Mouse (Mus musculus) MEL (cell line): ENCODE measurements around the gene Zdhhc12. TPM values are rescaled to one million over a fixed set of nuclear protein-coding genes. Genes with fewer than 3 reads are reported as not detected.

Experiments used
- DNase-seq: peaks from one replicate; pipeline ENCODE4 v3.0.0; 2011; ENCODE audit warnings: low read depth, low spot score
- H3K27ac ChIP-seq: 2 replicates; pipeline ENCODE4 v1.5.1; 2012; ENCODE audit warnings: low read depth, mild to moderate bottlenecking, control low read depth, low read length, moderate library complexity; ENCODE audit not compliant: control insufficient read depth
- H3K27me3 ChIP-seq, 2 experiments: fragments of 150-350 bp in 1 of 2; sonication (generic) in 1 of 2; 2 replicates each; pipeline ENCODE4 v1.6.1; 2012; ENCODE audit warnings: low read length in 2 of 2, mild to moderate bottlenecking in 2 of 2, improper control_type of control experiment in 1 of 2, moderate library complexity in 1 of 2; ENCODE audit not compliant: insufficient read depth in 2 of 2, control insufficient read depth in 1 of 2
- H3K36me3 ChIP-seq, 2 experiments: 2 replicates each; pipeline ENCODE4 v1.6.1; 2012 to 2014; ENCODE audit warnings: low read length in 2 of 2, improper control_type of control experiment in 1 of 2, inconsistent platforms in 1 of 2, mild to moderate bottlenecking in 1 of 2; ENCODE audit not compliant: insufficient read depth in 2 of 2, control insufficient read depth in 1 of 2
- H3K4me1 ChIP-seq, 2 experiments: fragments of 150-350 bp in 1 of 2; sonication (generic) in 1 of 2; 2 replicates each; pipeline ENCODE4 v1.6.1; 2012; ENCODE audit warnings: low read length in 2 of 2, improper control_type of control experiment in 1 of 2, mild to moderate bottlenecking in 1 of 2; ENCODE audit not compliant: insufficient read depth in 2 of 2, control insufficient read depth in 1 of 2
- H3K4me3 ChIP-seq, 2 experiments: fragments of 150-350 bp in 1 of 2; sonication (generic) in 1 of 2; 2 replicates each; pipeline ENCODE4 v1.5.1; 2012; ENCODE audit warnings: low read depth in 2 of 2, low read length in 2 of 2, mild to moderate bottlenecking in 2 of 2, moderate library complexity in 2 of 2, control low read depth in 1 of 2, improper control_type of control experiment in 1 of 2; ENCODE audit not compliant: control insufficient read depth in 1 of 2, insufficient read depth in 1 of 2
- H3K79me2 ChIP-seq: 2 replicates; pipeline ENCODE4 v1.6.1; 2012; ENCODE audit warnings: mild to moderate bottlenecking, low read length, moderate library complexity; ENCODE audit not compliant: control insufficient read depth, poor library complexity, insufficient read depth
- H3K9ac ChIP-seq: 2 replicates; pipeline ENCODE4 v1.6.1; 2012; ENCODE audit warnings: low read depth, mild to moderate bottlenecking, control low read depth, low read length, moderate library complexity; ENCODE audit not compliant: control insufficient read depth, poor library complexity, severe bottlenecking
- H3K9me3 ChIP-seq: fragments of 150-350 bp; sonication (generic); replicated peaks from 2 replicates; pipeline ENCODE4 v1.6.1; 2012; ENCODE audit warnings: mild to moderate bottlenecking, low read length, improper control_type of control experiment, moderate library complexity; ENCODE audit not compliant: insufficient read depth
- BHLHE40 ChIP-seq: IDR thresholded peaks from 2 replicates; pipeline ENCODE4 v1.6.1; 2012; ENCODE audit warnings: low read depth, mild to moderate bottlenecking, inconsistent platforms, low read length, improper control_type of control experiment, borderline replicate concordance
- CHD1 ChIP-seq: IDR thresholded peaks from 2 replicates; pipeline ENCODE4 v1.6.1; 2012; ENCODE audit warnings: low read depth, mild to moderate bottlenecking, inconsistent platforms, low read length, improper control_type of control experiment
- E2F4 ChIP-seq: IDR thresholded peaks from 2 replicates; pipeline ENCODE4 v1.6.1; 2011; ENCODE audit warnings: low read depth, low read length, improper control_type of control experiment, borderline replicate concordance
- EP300 ChIP-seq, 2 experiments: IDR thresholded peaks; 2 replicates each; pipeline ENCODE4 v1.6.1; 2011; ENCODE audit warnings: improper control_type of control experiment in 2 of 2, low read length in 2 of 2, low read depth in 1 of 2, mild to moderate bottlenecking in 1 of 2
- GABPA ChIP-seq: IDR thresholded peaks from 2 replicates; pipeline ENCODE4 v1.6.1; 2012; ENCODE audit warnings: low read depth, mild to moderate bottlenecking, inconsistent platforms, low read length, improper control_type of control experiment, moderate library complexity
- JUND ChIP-seq: IDR thresholded peaks from 2 replicates; pipeline ENCODE4 v1.6.1; 2011; ENCODE audit warnings: low read depth, mild to moderate bottlenecking, improper control_type of control experiment, low read length
- KAT2A ChIP-seq: conservative IDR thresholded peaks from 2 replicates; pipeline ENCODE4 v1.6.1; 2012; ENCODE audit warnings: low read depth, low read length, improper control_type of control experiment, inconsistent platforms
- MAFK ChIP-seq: IDR thresholded peaks from 2 replicates; pipeline ENCODE4 v1.6.1; 2011; ENCODE audit warnings: low read depth, mild to moderate bottlenecking, low read length, improper control_type of control experiment, borderline replicate concordance
- MAX ChIP-seq: IDR thresholded peaks from 2 replicates; pipeline ENCODE4 v1.6.1; 2011; ENCODE audit warnings: low read length, improper control_type of control experiment
- MAZ ChIP-seq: IDR thresholded peaks from 2 replicates; pipeline ENCODE4 v1.6.1; 2012; ENCODE audit warnings: low read depth, mild to moderate bottlenecking, inconsistent platforms, low read length, improper control_type of control experiment
- MEF2A ChIP-seq: IDR thresholded peaks from 2 replicates; pipeline ENCODE4 v1.6.1; 2014; ENCODE audit warnings: low read depth, mild to moderate bottlenecking, inconsistent platforms, low read length, improper control_type of control experiment; ENCODE audit not compliant: poor library complexity, insufficient replicate concordance, severe bottlenecking; ENCODE audit errors: extremely low read depth
- MXI1 ChIP-seq: IDR thresholded peaks from 2 replicates; pipeline ENCODE4 v1.6.1; 2011; ENCODE audit warnings: mild to moderate bottlenecking, low read depth, low read length, improper control_type of control experiment
- MYB ChIP-seq: IDR thresholded peaks from 2 replicates; pipeline ENCODE4 v1.6.1; 2011; ENCODE audit warnings: mild to moderate bottlenecking, low read depth, low read length, improper control_type of control experiment
- MYC ChIP-seq: IDR thresholded peaks from 2 replicates; pipeline ENCODE4 v1.6.1; 2011; ENCODE audit warnings: low read depth, mild to moderate bottlenecking, low read length, improper control_type of control experiment, moderate library complexity
- NRF1 ChIP-seq: IDR thresholded peaks from 2 replicates; pipeline ENCODE4 v1.6.1; 2014; ENCODE audit warnings: low read depth, mild to moderate bottlenecking, inconsistent platforms, low read length, improper control_type of control experiment, moderate library complexity; ENCODE audit not compliant: poor library complexity, insufficient read depth, severe bottlenecking
- POLR2A ChIP-seq, 2 experiments: IDR thresholded peaks; 2 replicates each; pipeline ENCODE4 v1.6.1; 2011 to 2012; ENCODE audit warnings: low read length in 2 of 2, mild to moderate bottlenecking in 2 of 2, control low read depth in 1 of 2, improper control_type of control experiment in 1 of 2, low read depth in 1 of 2, moderate library complexity in 1 of 2; ENCODE audit not compliant: control insufficient read depth in 1 of 2, insufficient read depth in 1 of 2, poor library complexity in 1 of 2
- RCOR1 ChIP-seq: IDR thresholded peaks from 2 replicates; pipeline ENCODE4 v1.6.1; 2012; ENCODE audit warnings: low read depth, mild to moderate bottlenecking, inconsistent platforms, low read length, improper control_type of control experiment
- SMC3 ChIP-seq: IDR thresholded peaks from 2 replicates; pipeline ENCODE4 v1.6.1; 2011; ENCODE audit warnings: low read depth, low read length, improper control_type of control experiment
- TBP ChIP-seq: IDR thresholded peaks from 2 replicates; pipeline ENCODE4 v1.8.0; 2011; ENCODE audit warnings: low read depth, low read length, improper control_type of control experiment
- ZC3H11A ChIP-seq: IDR thresholded peaks from 2 replicates; pipeline ENCODE4 v1.6.1; 2012; ENCODE audit warnings: low read depth, mild to moderate bottlenecking, inconsistent platforms, low read length, improper control_type of control experiment
- ZKSCAN1 ChIP-seq: IDR thresholded peaks from 2 replicates; pipeline ENCODE4 v1.6.1; 2012; ENCODE audit warnings: low read depth, mild to moderate bottlenecking, inconsistent platforms, low read length, improper control_type of control experiment, moderate library complexity
- ZNF384 ChIP-seq: IDR thresholded peaks from 2 replicates; pipeline ENCODE4 v1.6.1; 2012; ENCODE audit warnings: low read depth, mild to moderate bottlenecking, inconsistent platforms, low read length, improper control_type of control experiment
- polyA plus RNA-seq, 2 experiments: library from polyadenylated mRNA; stranded (reverse) in 1 of 2; unstranded in 1 of 2; fragments of >175 nt in 1 of 2; fragments of >200 nt in 1 of 2; gene quantifications; 2 replicates each; pipeline versions ENCODE4 v1.2.1 to v1.2.4; 2012; ENCODE audit warnings: low replicate concordance in 2 of 2, low read depth in 1 of 2; ENCODE audit not compliant: insufficient read length in 2 of 2, insufficient read depth in 1 of 2, missing spikeins in 1 of 2
- total RNA-seq: library from RNA; depleted of rRNA; stranded (reverse); fragments of 300-350 nt; gene quantifications from 2 replicates; pipeline ENCODE4 v1.2.3, GENCODE M21; 2012

Gene Zdhhc12
- total and polyA plus RNA-seq, 3 experiments: 25.1 to 42.1 TPM; not detected in 1

DNA sequence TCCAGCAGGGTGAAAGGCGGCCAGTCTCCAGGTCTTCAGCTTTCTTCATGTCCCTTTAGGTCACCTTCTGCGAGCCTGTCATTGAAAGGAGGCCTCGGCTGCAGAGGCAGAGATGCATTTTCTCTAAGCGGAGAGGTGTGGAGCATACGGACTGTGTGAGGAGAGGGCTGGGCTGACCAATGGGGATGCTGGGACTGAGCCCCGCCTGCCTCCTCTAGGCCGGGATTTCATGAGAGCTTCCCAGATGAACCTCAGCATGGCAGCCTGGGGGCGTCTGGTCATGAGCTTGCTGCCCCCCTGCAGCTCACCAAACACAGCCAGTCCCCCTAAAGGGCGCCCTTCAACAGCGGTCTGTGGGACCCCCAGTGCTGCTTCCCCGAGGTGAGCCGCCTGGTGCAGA lies 8.8 kb downstream of the Zdhhc12 start:
- H3K27me3 ChIP-seq: no peaks in the 10 kb centered on the region
- no peak overlapping the region for H3K4me3 ChIP-seq
- H3K27ac ChIP-seq: no peak overlapping the region
- no peaks in the 10 kb centered on the region for H3K36me3 ChIP-seq
- no peaks in the 10 kb centered on the region for H3K9me3 ChIP-seq
- no peak for DNase-seq
- H3K4me1 ChIP-seq: no peaks in the 10 kb centered on the region
- no peaks in the 10 kb centered on the region for H3K79me2 ChIP-seq
- no peak overlapping the region for H3K9ac ChIP-seq
- no peak for TF ChIP-seq SMC3
- no peak for TF ChIP-seq MEF2A
- TF ChIP-seq CHD1: no peak
- TF ChIP-seq EP300 (IDR thresholded peaks at IDR 0.05; ENCODE audit: low read depth in 1 of 2, low read length in 2 of 2): no peak

GRCm38 (mm10) chr2:30084113-30084512 lies 9.3 kb downstream of the Zdhhc12 start:
- Histone ChIP-seq H3K36me3 (no peaks in the 10 kb centered on the region), H3K27ac (no peak overlapping the region), H3K4me1 (no peaks in the 10 kb centered on the region), H3K4me3 (no peak overlapping the region), H3K9ac (no peak overlapping the region), H3K27me3 (no peaks in the 10 kb centered on the region), H3K79me2 (no peaks in the 10 kb centered on the region), H3K9me3 (no peaks in the 10 kb centered on the region)
- no peak for DNase-seq
- TF ChIP-seq NRF1: no peak
- no peak for TF ChIP-seq EP300 (IDR thresholded peaks at IDR 0.05; ENCODE audit: low read depth in 1 of 2, low read length in 2 of 2)
- no peak for TF ChIP-seq BHLHE40
- TF ChIP-seq MXI1: no peak
- no peak for TF ChIP-seq RCOR1
- TF ChIP-seq POLR2A (IDR thresholded peaks at IDR 0.05; ENCODE audit: control insufficient read depth in 1 of 2, insufficient read depth in 1 of 2, low read depth in 1 of 2, low read length in 2 of 2, poor library complexity in 1 of 2): no peak
- no peak for TF ChIP-seq MYC
- no peak for TF ChIP-seq MEF2A
- no peak for TF ChIP-seq E2F4
- no peak for TF ChIP-seq KAT2A
- no peak for TF ChIP-seq MAX
- no peak for TF ChIP-seq TBP
- TF ChIP-seq GABPA: no peak
- TF ChIP-seq ZKSCAN1: no peak
- TF ChIP-seq ZNF384: no peak
- no peak for TF ChIP-seq MAZ
- no peak for TF ChIP-seq MAFK
- TF ChIP-seq ZC3H11A: no peak
- TF ChIP-seq MYB: no peak
- no peak for TF ChIP-seq JUND
